Mouse (Mus musculus): ENCODE data around the gene Olfr1188.

DNA sequence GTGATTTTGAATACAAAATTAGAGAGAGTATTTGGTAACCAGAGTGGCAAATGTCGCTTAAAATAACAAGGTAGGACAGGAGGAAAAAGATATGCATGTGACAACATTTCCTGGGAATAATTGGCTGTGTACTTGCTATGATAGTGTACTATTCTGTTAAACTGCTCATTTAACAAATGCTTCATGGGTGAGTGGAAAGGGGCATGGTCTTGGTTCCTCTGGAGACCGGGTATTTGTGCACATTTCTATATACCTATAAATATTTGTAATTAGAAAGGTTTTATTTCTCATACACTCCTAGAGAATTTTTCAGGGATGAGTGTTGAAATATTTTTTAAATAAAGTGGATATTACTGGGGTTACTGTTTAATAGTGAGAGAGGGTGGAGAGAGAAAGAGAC lies 38.5 kb upstream of the Olfr1188 start, which contains the start of gene Olfr1186:
- no peak for TF ChIP-seq CTCF (IDR thresholded peaks at IDR 0.05; ENCODE audit: low read depth, low read length)
- no peak for TF ChIP-seq EP300 (IDR thresholded peaks at IDR 0.05; ENCODE audit: insufficient read depth, low read depth, low read length)
